Mouse (Mus musculus) heart, adult 2 months (tissue): ENCODE results near the gene Rpl6.

Experiments
- CTCF ChIP-seq: fragments of 200-600 bp; IDR thresholded peaks from 2 replicates; pipeline ENCODE4 v1.8.1; 2022; ENCODE audit warnings: antibody characterized with exemption, mild to moderate bottlenecking, moderate library complexity
- EP300 ChIP-seq: fragments of 200-500 bp; IDR thresholded peaks from 2 replicates; pipeline ENCODE4 v1.6.1; 2011; ENCODE audit warnings: low read depth, low read length, control low read depth; ENCODE audit not compliant: insufficient read depth
- POLR2A ChIP-seq: fragments of 200-500 bp; IDR thresholded peaks from 2 replicates; pipeline ENCODE4 v1.6.1; 2011; ENCODE audit warnings: mild to moderate bottlenecking, low read depth, low read length, control low read depth; ENCODE audit not compliant: insufficient read depth

- TF ChIP-seq EP300 (no peak), CTCF (no peak), POLR2A (no peak)
Observed at GRCm38 (mm10) chr5:121243676-121244364, 39.5 kb downstream of the Rpl6 start.
